ENCODE assay signal across 22 mouse cellular contexts in genomic region chr7:73233539-73234158, GRCm38 (mm10).
DNase-seq lines count a peak whose midpoint lies in the region; ATAC-seq lines count a peak whose summit lies in the region.
"Had no signal": no experiment of that assay in that cellular context is flagged by ENCODE, and none has a peak within 500 bp of the region (broad histone marks: within the 10 kb centered on the region; RNA-seq: fewer than 3 reads in every experiment).

No protein-coding gene starts in this region.

- no peak overlapping the region for H3K4me2 ChIP-seq in forebrain, embryonic 14.5 days (ENCODE audit: low read length)
- no peak overlapping the region for H3K4me2 ChIP-seq in forebrain, embryonic 16.5 days (ENCODE audit: low read length)
- H3K4me2 ChIP-seq in embryonic facial prominence, embryonic 15.5 days (replicated peaks) = no peak overlapping the region
- H3K4me2 ChIP-seq: heart, embryonic 13.5 days; neural tube, embryonic 15.5 days had no signal

- H3K9ac ChIP-seq in forebrain, embryonic 14.5 days (ENCODE audit: low read length) = no peak overlapping the region
- H3K9ac ChIP-seq in forebrain, embryonic 16.5 days (replicated peaks; ENCODE audit: low read depth, low read length) = no peak overlapping the region
- H3K9ac ChIP-seq in embryonic facial prominence, embryonic 15.5 days = no peak overlapping the region
- H3K9ac ChIP-seq: heart, embryonic 13.5 days; liver, embryonic 14.5 days; neural tube, embryonic 15.5 days had no signal

- no peaks in the 10 kb centered on the region for H3K27me3 ChIP-seq in forebrain, embryonic 14.5 days (replicated peaks; ENCODE audit: control insufficient read depth, insufficient read depth, low read length)
- no peaks in the 10 kb centered on the region for H3K27me3 ChIP-seq in forebrain, embryonic 16.5 days (replicated peaks; ENCODE audit: control insufficient read depth, insufficient read depth, low read length)
- H3K27me3 ChIP-seq in embryonic facial prominence, embryonic 15.5 days = no peaks in the 10 kb centered on the region
- H3K27me3 ChIP-seq: heart, embryonic 13.5 days; neural tube, embryonic 15.5 days had no signal

- H3K4me1 ChIP-seq in forebrain, embryonic 14.5 days (ENCODE audit: control insufficient read depth, insufficient read depth, low read length) = no peaks in the 10 kb centered on the region
- no peaks in the 10 kb centered on the region for H3K4me1 ChIP-seq in forebrain, embryonic 16.5 days (replicated peaks; ENCODE audit: control insufficient read depth, insufficient read depth, low read length)
- no peaks in the 10 kb centered on the region for H3K4me1 ChIP-seq in embryonic facial prominence, embryonic 15.5 days
- H3K4me1 ChIP-seq: neural tube, embryonic 15.5 days had no signal

- WGBS in forebrain, embryonic 14.5 days = 88% methylated on average over 8 of the region's 8 CpGs
- WGBS in forebrain, embryonic 16.5 days = 85% methylated on average over 8 of the region's 8 CpGs
- 76% methylated on average over 8 of the region's 8 CpGs for WGBS in embryonic facial prominence, embryonic 15.5 days

- no peaks in the 10 kb centered on the region for H3K9me3 ChIP-seq in forebrain, embryonic 14.5 days (replicated peaks; ENCODE audit: control insufficient read depth, low read length)
- no peaks in the 10 kb centered on the region for H3K9me3 ChIP-seq in forebrain, embryonic 16.5 days (ENCODE audit: control insufficient read depth, low read length)
- no peaks in the 10 kb centered on the region for H3K9me3 ChIP-seq in embryonic facial prominence, embryonic 15.5 days (replicated peaks)
- H3K9me3 ChIP-seq: heart, embryonic 13.5 days; neural tube, embryonic 15.5 days had no signal

- H3K27ac ChIP-seq in forebrain, embryonic 14.5 days (ENCODE audit: low read depth, low read length) = no peak overlapping the region
- H3K27ac ChIP-seq in forebrain, embryonic 16.5 days (ENCODE audit: low read length) = no peak overlapping the region
- no peak overlapping the region for H3K27ac ChIP-seq in embryonic facial prominence, embryonic 15.5 days (replicated peaks)
- H3K27ac ChIP-seq: heart, embryonic 13.5 days; liver, embryonic 14.5 days; neural tube, embryonic 15.5 days had no signal

- ATAC-seq in forebrain, embryonic 14.5 days = peak; percentile 40; the same call in 1 of the 2 replicates
- ATAC-seq in forebrain, embryonic 16.5 days = no peak
- peak; percentile 51; the same call in 1 of the 2 replicates for ATAC-seq in embryonic facial prominence, embryonic 15.5 days (ENCODE audit: insufficient number of reproducible peaks, low FRiP score, low TSS enrichment, low read depth)
- ATAC-seq: hindbrain, embryonic 16.5 days; intestine, embryonic 16.5 days had no signal

- no peak overlapping the region for H3K4me3 ChIP-seq in forebrain, embryonic 14.5 days (ENCODE audit: low read depth, low read length)
- no peak overlapping the region for H3K4me3 ChIP-seq in forebrain, embryonic 16.5 days (replicated peaks; ENCODE audit: low read length)
- no peak overlapping the region for H3K4me3 ChIP-seq in embryonic facial prominence, embryonic 15.5 days (replicated peaks)
- H3K4me3 ChIP-seq: heart, embryonic 13.5 days; neural tube, embryonic 15.5 days had no signal

- no peaks in the 10 kb centered on the region for H3K36me3 ChIP-seq in forebrain, embryonic 14.5 days (ENCODE audit: control insufficient read depth, insufficient read depth, low read length)
- no peaks in the 10 kb centered on the region for H3K36me3 ChIP-seq in forebrain, embryonic 16.5 days (ENCODE audit: control insufficient read depth, insufficient read depth)
- H3K36me3 ChIP-seq in embryonic facial prominence, embryonic 15.5 days = no peaks in the 10 kb centered on the region
- H3K36me3 ChIP-seq: heart, embryonic 13.5 days; neural tube, embryonic 15.5 days had no signal

- DNase-seq in forebrain, embryonic 14.5 days (ENCODE audit: low spot score) = no peak
- DNase-seq in retina, postnatal 1 day = peak; percentile 30
- DNase-seq in retina, embryonic 14.5 days (ENCODE audit: low spot score) = no peak
- no peak for DNase-seq in spleen, adult 18-20 months
- no peak for DNase-seq in layer of hippocampus, adult 11-12 months (ENCODE audit: low spot score)
- no peak for DNase-seq in ovary, postnatal 36 days (ENCODE audit: low spot score)
- DNase-seq: adrenal gland, adult 8-10 months; cerebellum, adult 11 months; cerebellum, postnatal 14 days; embryo, embryonic 11 days; gastrocnemius, postnatal 10 days; layer of hippocampus, postnatal 36 days; midbrain, embryonic 14.5 days; thymus, adult 18-20 months; thymus, postnatal 4 days had no signal
